Mouse (Mus musculus): ENCODE data around the gene Mospd2.

The Mospd2 gene

GRCm38 (mm10) chrX:164980193-164980775 lies at the start of gene Mospd2, which contains the start of gene Fancb:
Gene Mospd2 (minus strand): TSS chrX:164980375.
Gene Fancb (plus strand): TSS chrX:164980592.
- peak; percentile 76 to 82 for DNase-seq (ENCODE audit: low spot score in 2 of 2)

DNA sequence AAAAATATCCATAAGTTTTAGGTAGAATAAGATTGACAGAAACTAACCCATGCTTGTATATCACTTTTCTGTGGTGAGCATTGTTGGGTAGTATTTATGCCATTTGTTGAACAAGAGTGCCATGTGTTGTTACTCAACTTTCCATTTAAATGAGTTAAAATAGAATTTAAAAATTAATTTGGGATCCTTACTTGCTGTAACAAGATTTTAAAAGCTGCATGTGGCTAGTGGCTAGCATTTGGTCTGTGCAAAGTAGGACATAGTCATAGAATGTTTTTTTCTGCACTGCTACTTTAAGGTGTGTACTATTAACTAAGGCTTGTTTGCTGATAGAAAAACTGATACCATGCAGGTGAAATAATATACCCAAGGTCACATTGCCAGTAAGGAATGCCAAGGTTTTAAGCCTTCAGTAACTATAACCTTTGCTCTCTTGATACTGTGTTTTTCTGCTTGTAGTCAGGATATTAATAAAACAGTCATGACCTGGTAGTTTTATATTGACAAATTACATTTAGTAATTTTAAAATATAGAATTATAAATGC lies 24.7 kb upstream of the Mospd2 start, which contains the start of gene Gm17604:
Gm17604 (minus strand) TSS at position 51 of the 546 bp plus-strand sequence.
- DNase-seq (ENCODE audit: low spot score in 2 of 2), result no peak

DNA sequence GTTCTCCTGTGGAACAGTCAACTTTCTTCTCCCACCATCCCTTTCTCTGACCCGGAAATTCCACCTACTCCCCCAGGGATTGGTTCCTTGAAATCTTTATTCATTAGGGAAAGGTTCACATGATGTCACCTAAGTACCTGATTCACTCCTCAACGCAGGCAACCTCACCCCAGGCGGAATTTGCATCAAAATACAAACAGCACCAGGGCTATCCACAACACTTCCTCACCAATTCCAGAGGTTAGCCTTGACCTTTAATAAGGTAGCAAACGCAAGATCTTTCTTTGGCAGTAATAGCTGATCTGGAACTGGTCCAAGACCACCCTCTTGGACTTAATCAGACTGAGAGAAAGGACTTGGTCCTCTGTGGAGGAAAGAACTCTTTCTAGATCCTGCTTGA lies 23.0 kb upstream of the Mospd2 start:
- DNase-seq (ENCODE audit: low spot score in 2 of 2), result no peak

GRCm38 (mm10) chrX:164978866-164979265 lies 1.3 kb downstream of the Mospd2 start:
- no peak for DNase-seq (ENCODE audit: low spot score in 2 of 2)

DNA sequence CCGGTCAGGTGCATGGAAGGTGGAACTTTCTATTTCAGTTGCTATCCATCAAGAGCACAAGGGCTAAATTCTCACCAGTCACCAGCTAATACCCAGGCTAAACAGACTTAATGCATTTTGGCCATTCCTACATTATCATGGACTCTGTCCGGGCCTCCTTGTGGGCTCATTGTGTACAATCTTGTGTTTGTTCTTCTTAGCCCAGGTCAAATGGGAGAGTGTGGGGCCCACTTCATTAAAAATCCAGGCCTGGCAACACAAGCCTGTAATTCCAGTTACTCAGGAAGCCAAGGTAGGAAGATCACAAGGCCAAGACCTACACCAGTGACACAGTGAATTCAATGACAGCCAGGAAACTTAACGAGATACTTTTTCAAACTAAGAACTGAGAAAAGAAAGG lies 9.0 kb downstream of the Mospd2 start:
- DNase-seq (ENCODE audit: low spot score in 2 of 2), result no peak

DNA sequence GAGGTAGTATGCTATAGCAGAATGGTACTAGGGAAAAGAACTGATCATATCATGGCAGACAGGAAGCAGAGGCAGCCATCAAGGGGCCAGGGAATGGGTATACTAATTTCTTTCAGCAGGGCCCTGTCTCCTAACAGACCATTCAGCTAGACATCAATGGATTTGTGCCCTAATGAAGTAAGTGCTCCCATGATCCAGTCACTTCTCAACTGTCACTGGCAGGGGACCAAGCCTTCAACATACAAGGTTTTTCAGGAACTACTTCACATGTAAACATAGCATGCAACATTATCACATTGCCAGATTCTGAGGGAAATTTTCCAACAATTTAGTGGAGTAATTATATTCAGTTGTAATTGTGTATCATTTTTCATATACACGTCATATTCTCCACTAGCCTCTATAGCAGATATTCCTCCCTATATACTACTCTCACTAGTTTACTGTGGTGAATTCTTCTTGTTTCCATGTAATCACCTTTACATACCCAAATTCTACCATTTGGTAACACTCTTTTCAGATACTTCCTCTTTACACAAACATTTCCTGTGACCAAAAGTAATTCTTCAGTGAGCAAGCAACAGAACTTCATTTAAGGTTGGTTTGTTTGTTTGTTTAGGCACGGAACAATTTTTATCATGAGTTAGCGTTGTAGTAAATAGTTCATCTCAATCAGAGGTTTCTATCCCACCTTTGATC lies 14.3 kb downstream of the Mospd2 start:
- DNase-seq (ENCODE audit: low spot score in 2 of 2), result no peak

GRCm38 (mm10) chrX:164952601-164953375 lies 27.4 kb downstream of the Mospd2 start:
- DNase-seq (ENCODE audit: low spot score in 2 of 2), result no peak

DNA sequence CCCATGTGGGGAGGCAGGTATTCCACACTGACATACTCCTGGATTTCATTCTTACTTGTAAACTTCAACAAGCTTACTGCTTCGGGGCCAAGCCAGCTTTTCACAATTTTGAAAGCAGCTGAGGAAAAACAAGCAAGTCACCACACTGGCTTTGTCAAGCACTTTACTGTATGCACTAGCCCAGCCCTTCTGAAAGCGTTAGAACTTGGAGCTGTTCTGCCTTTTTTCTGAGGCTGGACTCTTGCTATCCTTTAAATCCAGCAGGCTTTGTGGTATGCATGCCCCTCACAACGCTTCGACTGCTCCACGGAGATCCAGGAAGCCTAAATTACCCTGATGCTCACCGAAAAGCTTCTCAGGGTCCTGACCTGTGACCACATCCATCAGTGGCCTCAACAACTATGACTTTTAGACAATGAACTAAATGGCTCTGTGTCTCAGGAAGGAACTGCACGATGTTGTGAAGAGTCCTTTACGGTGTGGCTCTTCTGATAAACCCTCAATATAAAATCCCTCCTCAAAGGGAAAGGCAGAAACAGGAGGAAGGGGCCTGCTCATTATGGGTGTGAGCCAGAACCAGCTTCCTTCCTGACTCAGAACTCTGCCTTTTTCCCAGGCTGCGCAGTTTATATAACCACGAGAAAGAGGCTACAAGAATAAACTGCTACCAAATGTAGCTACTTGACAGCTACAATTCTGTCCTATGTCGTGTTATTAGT lies 28.2 kb downstream of the Mospd2 start:
- DNase-seq (ENCODE audit: low spot score in 2 of 2), result no peak

GRCm38 (mm10) chrX:164941540-164941939 lies 38.6 kb downstream of the Mospd2 start:
- DNase-seq (ENCODE audit: low spot score in 2 of 2), result no peak

DNA sequence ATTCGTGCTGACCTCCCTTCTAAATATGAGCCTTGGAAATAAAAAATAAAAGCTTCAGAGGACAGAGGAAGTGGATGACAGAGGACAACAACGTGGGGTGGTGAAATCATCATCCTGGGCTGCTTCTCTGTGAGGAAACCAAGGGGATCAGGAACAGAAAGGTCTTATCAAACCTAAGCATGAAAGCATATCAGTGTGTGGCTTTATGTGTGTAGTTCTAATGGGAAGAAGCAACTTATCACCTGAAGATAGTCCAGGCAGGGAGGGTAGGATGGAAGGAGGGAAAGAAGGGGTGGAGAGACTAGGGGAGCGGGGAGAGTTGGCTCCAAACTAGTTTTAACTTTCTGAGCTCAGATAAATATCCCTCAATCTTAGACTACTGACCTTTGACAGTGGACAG lies 67.2 kb downstream of the Mospd2 start:
- no peak for DNase-seq (ENCODE audit: low spot score in 2 of 2)

- DNase-seq (ENCODE audit: low spot score in 2 of 2), result no peak
Measured at GRCm38 (mm10) chrX:164912186-164912585, 68.0 kb downstream of the Mospd2 start.

DNA sequence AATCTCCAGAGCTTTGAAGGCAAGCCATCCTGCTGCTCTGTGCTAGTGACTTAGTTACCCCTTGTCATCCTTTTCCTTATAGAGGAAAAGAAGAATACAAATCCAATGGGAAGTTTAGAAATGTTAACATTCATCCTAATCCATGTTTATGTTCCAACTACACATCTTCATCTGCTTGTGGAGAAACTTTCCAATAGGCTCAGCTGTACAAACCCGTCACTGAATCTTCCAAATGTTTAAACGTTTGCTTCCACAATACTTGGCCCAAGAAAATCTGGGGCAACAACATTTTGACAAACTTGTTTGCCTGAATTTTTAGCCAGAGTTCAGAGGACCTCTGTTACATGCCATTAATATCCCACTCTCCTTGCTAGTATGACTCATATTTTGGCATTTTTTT lies 78.3 kb downstream of the Mospd2 start:
- no peak for DNase-seq (ENCODE audit: low spot score in 2 of 2)

DNA sequence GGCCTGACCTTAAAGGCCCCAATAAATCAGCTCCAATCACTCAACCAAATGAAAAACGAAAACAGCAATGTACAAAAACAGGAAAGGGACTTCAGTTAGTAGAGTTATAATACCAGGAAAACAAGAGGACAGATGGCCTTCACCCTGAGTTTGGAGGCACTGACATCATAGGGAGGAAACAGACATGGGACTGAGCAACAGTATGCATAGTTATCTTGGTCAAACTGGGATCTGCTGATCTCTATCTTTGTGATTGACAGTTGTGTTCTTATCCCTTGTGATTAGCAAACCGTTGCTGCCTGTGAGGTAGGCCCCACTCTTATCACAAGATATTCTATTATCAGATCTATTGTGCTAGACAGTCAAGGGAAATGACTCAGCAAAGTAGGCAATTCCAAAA lies 80.4 kb downstream of the Mospd2 start:
- no peak for DNase-seq (ENCODE audit: low spot score in 2 of 2)

- no peak for DNase-seq (ENCODE audit: low spot score in 2 of 2)
Measured at GRCm38 (mm10) chrX:164886260-164886659, 93.9 kb downstream of the Mospd2 start.

Measured in natural killer cell, adult 2 months (primary cell).